Mouse (Mus musculus) olfactory bulb, adult 2 months (tissue): ENCODE results near the gene Erc2.

ENCODE experiments used
- CTCF ChIP-seq: fragments of 200-500 bp; IDR thresholded peaks from 2 replicates; pipeline ENCODE4 v1.5.1; 2012; ENCODE audit warnings: low read depth, mild to moderate bottlenecking, low read length, moderate library complexity; ENCODE audit not compliant: insufficient read depth
- POLR2A ChIP-seq: fragments of 200-500 bp; IDR thresholded peaks from 2 replicates; pipeline ENCODE4 v1.6.1; 2012; ENCODE audit warnings: mild to moderate bottlenecking, low read depth, low read length, moderate library complexity; ENCODE audit not compliant: insufficient read depth

GRCm38 (mm10) chr14:28339146-28339545 is 716.9 kb downstream of the Erc2 start:
- no peak for TF ChIP-seq CTCF
- TF ChIP-seq POLR2A: no peak
